Mouse (Mus musculus) limb, embryonic 13.5 days (tissue): ENCODE data around the gene Zfp423. TPM values are rescaled to one million over a fixed set of nuclear protein-coding genes. Genes with fewer than 3 reads are reported as not detected.

Experiments
- ATAC-seq: fragments of 200-750 bp; cut with Nextera tagmentation; 2 replicates; pipeline ENCODE4 v1.8.0; 2017; ENCODE audit warnings: low read depth, moderate number of reproducible peaks, moderate TSS enrichment; ENCODE audit not compliant: low FRiP score
- H3K27ac ChIP-seq: fragments of 300-500 bp; sonication (generic); 2 replicates; pipeline ENCODE4 v1.5.1; 2015; ENCODE audit warnings: inconsistent platforms, mild to moderate bottlenecking, moderate library complexity
- H3K27me3 ChIP-seq: fragments of 300-500 bp; sonication (generic); 2 replicates; pipeline ENCODE4 v1.6.1; 2015; ENCODE audit warnings: mild to moderate bottlenecking, inconsistent platforms
- H3K36me3 ChIP-seq: fragments of 300-500 bp; sonication (generic); 2 replicates; pipeline ENCODE4 v1.6.1; 2015; ENCODE audit warnings: inconsistent platforms, mild to moderate bottlenecking, moderate library complexity
- H3K4me1 ChIP-seq: fragments of 300-500 bp; sonication (generic); 2 replicates; pipeline ENCODE4 v1.6.1; 2015; ENCODE audit warnings: inconsistent platforms
- H3K4me2 ChIP-seq: fragments of 300-500 bp; sonication (generic); replicated peaks from 2 replicates; pipeline ENCODE4 v1.6.1; 2015; ENCODE audit warnings: inconsistent platforms, mild to moderate bottlenecking, moderate library complexity
- H3K4me3 ChIP-seq: fragments of 300-500 bp; sonication (generic); 2 replicates; pipeline ENCODE4 v1.5.1; 2015; ENCODE audit warnings: moderate library complexity, mild to moderate bottlenecking, inconsistent platforms
- H3K9ac ChIP-seq: fragments of 300-500 bp; sonication (generic); 2 replicates; pipeline ENCODE4 v1.6.1; 2015; ENCODE audit warnings: mild to moderate bottlenecking, inconsistent platforms
- H3K9me3 ChIP-seq: fragments of 300-500 bp; sonication (generic); 2 replicates; pipeline ENCODE4 v1.6.1; 2016; ENCODE audit warnings: inconsistent platforms
- WGBS: fragments of 180-500 bp; shearing (Covaris S2); methylation state at CpG from one replicate; pipeline ENCODE4 v1.1.7; 2015; 5-methylcytosine and 5-hydroxymethylcytosine counted together
- polyA plus RNA-seq: library from polyadenylated mRNA; unstranded; fragments of >200 nt; fragmentation: Nextera tagmentation; extraction: Ambion mirVana; gene quantifications from 2 replicates; pipeline ENCODE4 v1.2.1, GENCODE M21; 2015

Gene Zfp423
- polyA plus RNA-seq, 1 experiment from 2014 or later: 26.4 TPM

DNA sequence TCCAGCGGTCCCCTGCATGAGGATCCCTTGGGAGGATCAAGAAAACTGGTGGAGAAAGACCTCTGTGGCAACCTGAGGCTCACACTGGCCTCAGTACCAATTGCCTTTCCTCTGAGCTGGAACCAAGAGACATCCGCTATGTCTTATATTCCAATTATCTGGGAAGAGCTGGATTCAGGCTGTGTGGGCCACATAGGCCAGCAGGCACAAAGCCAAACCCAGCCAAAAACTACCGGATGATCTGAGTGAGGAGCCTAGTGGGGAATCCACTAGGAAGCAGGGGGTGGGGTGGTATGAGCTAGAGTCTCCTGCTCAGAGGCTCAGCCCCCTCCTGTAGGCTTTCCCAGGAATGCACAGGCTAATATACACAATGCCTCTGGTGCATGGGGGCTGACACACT is 273.4 kb downstream of the Zfp423 start:
- H3K27ac ChIP-seq: no peak overlapping the region
- no peaks in the 10 kb centered on the region for H3K27me3 ChIP-seq
- H3K36me3 ChIP-seq: peaks cover 54% of the 10 kb centered on the region
- no peak overlapping the region for H3K4me2 ChIP-seq
- no peak overlapping the region for H3K4me3 ChIP-seq
- H3K9me3 ChIP-seq: no peaks in the 10 kb centered on the region
- no peak overlapping the region for H3K9ac ChIP-seq
- WGBS: 78% methylated on average over 3 of the region's 3 CpGs
- peaks cover 28% of the 10 kb centered on the region for H3K4me1 ChIP-seq
- no peak for ATAC-seq

DNA sequence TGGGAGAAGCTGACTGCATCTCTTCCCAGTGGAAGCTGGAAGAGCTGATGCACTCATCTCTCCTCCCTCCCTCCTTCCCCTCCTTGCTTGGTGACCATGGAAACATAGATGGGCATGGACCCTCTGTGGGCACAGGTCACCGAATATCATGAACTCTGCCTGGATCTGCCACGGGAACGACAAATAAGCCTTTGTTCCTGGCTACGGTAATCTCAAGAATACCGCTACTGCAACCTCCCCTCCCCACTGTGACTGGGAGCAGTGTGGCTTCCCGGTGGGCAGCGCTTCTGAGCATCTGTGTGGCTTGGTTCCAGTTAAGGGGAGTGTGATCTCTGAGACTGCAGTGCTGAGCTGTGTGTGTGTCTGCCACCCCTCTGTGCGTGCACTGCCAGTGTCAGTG is 274.0 kb downstream of the Zfp423 start:
- no peak overlapping the region for H3K4me3 ChIP-seq
- no peak for ATAC-seq
- 77% methylated on average over 8 of the region's 8 CpGs for WGBS

DNA sequence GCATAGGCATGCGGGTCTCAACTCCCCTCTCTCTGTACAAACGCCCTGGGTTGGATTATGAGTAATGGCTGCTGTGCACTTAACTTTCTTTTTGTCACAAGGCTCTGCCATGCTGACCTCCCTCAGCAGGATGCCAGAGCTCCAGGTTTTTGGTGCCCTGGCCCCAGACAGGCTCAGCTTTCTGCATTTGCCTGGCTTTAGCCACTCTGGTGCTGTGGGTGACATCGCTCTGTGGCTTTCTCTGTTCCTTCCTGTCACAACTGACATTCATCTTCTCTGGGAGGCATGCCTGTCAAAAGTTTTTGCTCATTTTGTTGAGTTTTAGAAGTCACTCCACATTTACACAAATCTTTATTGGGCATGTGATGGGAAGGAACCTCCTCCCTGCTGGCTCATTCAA is 277.3 kb downstream of the Zfp423 start:
- Histone ChIP-seq H3K9ac (no peak overlapping the region), H3K27ac (no peak overlapping the region), H3K27me3 (no peaks in the 10 kb centered on the region), H3K36me3 (peaks cover 73% of the 10 kb centered on the region), H3K4me1 (peaks cover 16% of the 10 kb centered on the region), H3K4me3 (no peak overlapping the region), H3K4me2 (no peak overlapping the region), H3K9me3 (no peaks in the 10 kb centered on the region)
- WGBS: 90% methylated on average over 3 of the region's 3 CpGs
- no peak for ATAC-seq

More for the DNA sequence above, 274.0 kb downstream of the Zfp423 start:
- Histone ChIP-seq H3K9ac (no peak overlapping the region), H3K9me3 (no peaks in the 10 kb centered on the region), H3K27me3 (no peaks in the 10 kb centered on the region), H3K4me2 (no peak overlapping the region), H3K27ac (no peak overlapping the region), H3K4me1 (peaks cover 26% of the 10 kb centered on the region), H3K36me3 (peaks cover 60% of the 10 kb centered on the region)

DNA sequence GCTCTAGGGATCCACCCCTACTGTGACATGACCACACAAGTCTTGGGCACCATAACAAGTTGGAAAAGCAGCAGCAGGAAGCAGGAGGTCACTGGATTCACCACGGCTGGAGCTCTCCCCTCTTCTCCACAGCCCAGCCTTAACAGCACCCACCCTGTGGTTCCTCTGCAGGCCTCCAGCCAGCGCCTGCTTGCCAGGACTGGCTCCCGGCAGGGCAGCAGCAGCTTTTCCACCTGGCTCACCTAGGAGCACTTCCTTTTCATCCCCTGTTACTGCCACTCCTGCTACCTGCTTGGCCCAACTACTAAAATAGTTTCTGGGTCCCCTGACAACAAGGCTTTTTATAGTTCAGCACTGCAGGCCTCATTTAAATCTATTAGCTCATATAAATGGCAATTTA is 279.4 kb downstream of the Zfp423 start:
- H3K9me3 ChIP-seq: no peaks in the 10 kb centered on the region
- H3K4me3 ChIP-seq: no peak overlapping the region
- no peak overlapping the region for H3K4me2 ChIP-seq
- H3K27ac ChIP-seq: no peak overlapping the region
- ATAC-seq: no peak
- peaks cover 57% of the 10 kb centered on the region for H3K36me3 ChIP-seq
- WGBS: 41% methylated on average over 3 of the region's 3 CpGs
- peaks cover 16% of the 10 kb centered on the region for H3K4me1 ChIP-seq
- H3K27me3 ChIP-seq: no peaks in the 10 kb centered on the region
- no peak overlapping the region for H3K9ac ChIP-seq

DNA sequence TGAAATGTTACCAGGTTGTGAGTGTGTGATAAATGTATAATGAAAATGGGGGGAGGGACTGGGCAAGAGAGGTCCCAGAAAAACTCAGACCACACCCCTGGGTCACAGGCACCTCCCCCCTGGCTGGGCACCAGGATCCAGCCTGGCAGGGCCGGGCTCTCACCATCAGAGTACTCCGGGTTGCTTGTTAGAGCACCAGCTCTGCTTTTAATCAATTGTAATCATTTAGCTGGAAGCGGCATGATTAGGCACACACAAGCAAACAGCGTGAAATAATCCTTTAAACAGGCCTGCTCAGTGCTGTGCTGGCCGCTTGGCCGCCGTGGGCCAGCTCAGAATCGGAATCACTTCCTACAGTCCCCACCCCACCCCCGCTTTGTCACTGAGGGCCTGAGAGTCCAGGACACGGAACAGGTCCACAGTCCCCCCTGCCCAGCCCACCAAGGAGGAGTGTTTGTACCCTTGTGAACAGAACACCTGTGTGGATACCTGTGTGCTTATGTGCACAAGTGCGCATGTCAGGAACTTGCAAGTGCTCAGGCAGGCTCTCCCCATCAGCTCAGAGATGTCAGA is 279.9 kb downstream of the Zfp423 start:
- Histone ChIP-seq H3K9me3 (no peaks in the 10 kb centered on the region), H3K27ac (no peak overlapping the region), H3K9ac (no peak overlapping the region), H3K4me3 (no peak overlapping the region), H3K4me2 (no peak overlapping the region), H3K36me3 (peaks cover 52% of the 10 kb centered on the region), H3K27me3 (no peaks in the 10 kb centered on the region), H3K4me1 (peaks cover 16% of the 10 kb centered on the region)
- WGBS: 52% methylated on average over 11 of the region's 11 CpGs
- ATAC-seq: no peak

DNA sequence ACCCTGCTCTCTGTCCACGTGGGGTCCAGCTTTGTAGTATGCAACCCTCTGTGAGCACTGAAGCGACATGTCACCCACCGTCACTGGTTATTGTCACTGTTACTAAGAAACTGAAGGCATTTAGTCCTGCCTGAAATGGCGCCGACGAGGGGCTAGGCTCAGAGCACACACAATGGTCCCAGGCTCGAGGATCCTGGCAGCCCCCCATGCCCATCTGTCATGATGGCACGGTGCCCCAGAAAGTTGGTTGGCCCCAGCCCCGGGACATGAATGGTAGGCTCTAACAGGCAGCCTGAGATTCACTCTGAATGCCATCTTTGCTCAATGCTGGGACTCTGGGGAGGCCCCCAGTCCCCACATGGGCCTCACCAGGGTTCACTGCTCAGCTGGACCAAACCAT is 284.0 kb downstream of the Zfp423 start:
- no peaks in the 10 kb centered on the region for H3K27me3 ChIP-seq
- no peak overlapping the region for H3K4me2 ChIP-seq
- no peak overlapping the region for H3K9ac ChIP-seq
- no peak overlapping the region for H3K4me3 ChIP-seq
- no peak overlapping the region for H3K27ac ChIP-seq
- H3K36me3 ChIP-seq: peaks cover 28% of the 10 kb centered on the region
- 93% methylated on average over 9 of the region's 9 CpGs for WGBS
- ATAC-seq: no peak
- no peaks in the 10 kb centered on the region for H3K9me3 ChIP-seq
- H3K4me1 ChIP-seq: peaks cover 12% of the 10 kb centered on the region

DNA sequence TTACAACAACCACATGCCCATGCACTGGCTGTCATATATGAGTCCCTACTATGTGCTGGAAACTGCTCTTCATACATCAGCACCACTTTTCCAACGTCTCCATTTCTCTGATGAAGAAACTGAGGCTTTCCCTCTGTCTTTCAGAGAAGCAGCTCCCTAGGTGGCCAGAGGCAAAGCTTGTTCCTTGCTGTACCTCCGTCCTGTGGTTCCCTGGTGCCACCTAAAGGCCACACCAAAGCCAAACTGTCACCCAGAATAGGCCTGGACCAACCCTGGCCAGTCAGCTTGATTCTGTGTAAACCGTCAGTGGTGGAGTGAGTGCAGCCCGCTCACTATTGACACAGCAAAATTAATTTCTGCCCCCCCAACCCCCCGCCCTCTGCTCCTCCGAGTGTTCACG is 285.2 kb downstream of the Zfp423 start:
- Histone ChIP-seq H3K4me1 (no peaks in the 10 kb centered on the region), H3K27me3 (no peaks in the 10 kb centered on the region), H3K9ac (no peak overlapping the region), H3K9me3 (no peaks in the 10 kb centered on the region), H3K4me2 (no peak overlapping the region), H3K4me3 (no peak overlapping the region), H3K27ac (no peak overlapping the region), H3K36me3 (peaks cover 26% of the 10 kb centered on the region)
- 84% methylated on average over 7 of the region's 7 CpGs for whole genome bisulfite sequencing
- ATAC-seq: no peak

DNA sequence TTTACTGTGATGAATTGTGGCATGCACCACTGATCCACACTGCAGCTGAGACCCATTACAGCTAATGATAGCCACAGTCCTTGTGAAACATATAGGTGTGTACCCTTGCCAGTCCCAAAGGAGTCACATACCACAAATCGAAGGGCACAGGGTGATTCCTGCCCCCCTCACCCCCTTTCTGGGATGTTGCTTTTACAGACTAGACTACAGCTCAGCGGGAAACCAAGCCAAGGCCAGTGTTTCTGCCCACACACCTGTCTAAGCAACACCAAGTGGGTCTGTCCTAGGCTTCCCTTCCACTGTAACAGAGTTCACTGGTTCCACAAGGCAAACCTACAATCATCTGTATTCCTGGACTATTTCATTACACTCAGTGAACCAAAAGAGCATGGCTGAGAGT is 287.2 kb downstream of the Zfp423 start:
- Histone ChIP-seq H3K4me1 (peaks cover 10% of the 10 kb centered on the region), H3K4me3 (no peak overlapping the region), H3K9me3 (no peaks in the 10 kb centered on the region), H3K9ac (no peak overlapping the region), H3K36me3 (peaks cover 11% of the 10 kb centered on the region), H3K4me2 (no peak overlapping the region), H3K27me3 (no peaks in the 10 kb centered on the region), H3K27ac (no peak overlapping the region)
- 75% methylated on average over 2 of the region's 2 CpGs for WGBS
- ATAC-seq: no peak

DNA sequence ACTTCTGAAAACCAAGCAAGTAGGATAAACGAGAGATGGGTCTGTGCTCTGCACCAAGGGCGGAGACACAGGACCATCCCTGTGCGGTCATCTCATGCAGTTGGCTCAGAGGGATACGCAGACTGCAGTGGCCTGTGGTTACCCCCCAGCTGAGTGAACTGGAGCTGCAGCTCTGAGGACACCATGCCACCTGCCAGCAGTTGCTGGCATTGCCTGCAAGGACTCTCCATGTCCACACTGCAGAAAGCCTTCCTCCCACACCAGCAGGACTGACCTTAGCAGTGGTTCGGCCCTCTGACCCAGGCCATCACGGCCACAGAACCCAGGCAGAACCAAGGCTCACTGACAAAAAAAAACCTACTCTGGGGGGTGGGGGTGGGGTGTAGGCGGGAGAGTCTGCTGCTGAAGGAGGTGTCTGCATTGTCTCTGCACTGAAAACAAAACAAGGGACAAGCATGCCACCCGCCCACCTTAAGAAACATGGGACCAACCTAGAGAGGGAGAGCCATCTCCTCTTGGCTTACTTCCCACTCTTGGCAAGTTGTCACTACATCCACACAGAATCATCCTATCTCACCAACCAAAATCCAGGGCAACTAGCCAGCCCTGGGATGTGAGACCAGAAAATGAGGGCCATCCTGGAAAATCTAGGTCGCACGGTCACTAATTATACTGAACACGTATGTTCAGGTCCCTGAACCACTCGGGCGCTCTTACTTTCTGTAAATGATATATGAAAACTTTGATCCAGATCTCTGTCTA is 288.0 kb downstream of the Zfp423 start:
- H3K36me3 ChIP-seq: peaks cover 5% of the 10 kb centered on the region
- no peak overlapping the region for H3K4me2 ChIP-seq
- no peak overlapping the region for H3K27ac ChIP-seq
- H3K9me3 ChIP-seq: no peaks in the 10 kb centered on the region
- no peak for ATAC-seq
- 88% methylated on average over 13 of the region's 13 CpGs for WGBS
- H3K27me3 ChIP-seq: no peaks in the 10 kb centered on the region
- H3K4me1 ChIP-seq: peaks cover 10% of the 10 kb centered on the region
- no peak overlapping the region for H3K4me3 ChIP-seq
- H3K9ac ChIP-seq: no peak overlapping the region

DNA sequence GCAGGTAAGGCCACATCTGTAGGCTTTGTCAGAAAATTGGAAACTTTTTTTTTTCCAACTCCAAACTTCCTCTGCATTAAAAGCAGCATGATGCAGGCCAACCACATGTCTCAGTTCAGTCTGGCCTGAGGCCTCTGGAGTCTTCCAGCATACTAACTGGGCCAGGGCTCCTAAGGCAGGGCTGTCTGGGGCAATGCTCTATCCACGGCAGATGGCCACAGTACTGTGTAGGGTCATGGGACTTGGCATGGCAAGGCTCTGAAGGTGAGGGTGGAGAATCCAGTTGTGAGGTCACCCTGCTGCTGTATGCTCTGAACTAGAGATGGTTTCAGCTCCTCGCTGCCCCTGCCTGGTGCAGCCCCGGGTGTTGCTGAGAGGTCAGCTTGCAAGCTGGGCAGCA is 289.2 kb downstream of the Zfp423 start:
- 88% methylated on average over 3 of the region's 3 CpGs for WGBS
- Histone ChIP-seq H3K27ac (no peak overlapping the region), H3K9ac (no peak overlapping the region), H3K27me3 (no peaks in the 10 kb centered on the region), H3K4me1 (peaks cover 10% of the 10 kb centered on the region), H3K4me3 (no peak overlapping the region), H3K4me2 (no peak overlapping the region), H3K36me3 (peaks cover 12% of the 10 kb centered on the region), H3K9me3 (no peaks in the 10 kb centered on the region)
- no peak for ATAC-seq

DNA sequence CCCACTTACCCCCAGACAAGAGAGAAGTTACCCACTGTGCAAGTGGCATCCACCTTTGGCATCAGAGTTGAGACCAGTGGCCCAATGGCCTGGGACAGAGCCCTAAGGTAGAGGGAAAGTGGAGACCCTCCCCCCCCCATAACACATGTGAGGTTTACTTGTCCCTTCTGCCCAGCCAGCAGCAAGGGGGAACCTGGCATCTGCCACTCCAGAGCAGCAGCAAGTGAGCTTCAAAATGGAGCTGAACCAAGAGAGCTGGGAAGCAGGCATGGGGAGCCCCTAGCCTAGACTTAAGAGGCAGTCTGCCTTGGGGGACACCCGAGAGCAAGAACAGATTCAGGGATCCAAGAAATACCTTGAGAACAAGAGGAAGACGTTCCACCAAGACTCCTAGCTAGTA is 290.7 kb downstream of the Zfp423 start:
- Histone ChIP-seq H3K27me3 (no peaks in the 10 kb centered on the region), H3K4me3 (no peak overlapping the region), H3K27ac (no peak overlapping the region), H3K4me2 (no peak overlapping the region), H3K9ac (no peak overlapping the region), H3K36me3 (peaks cover 12% of the 10 kb centered on the region), H3K9me3 (no peaks in the 10 kb centered on the region), H3K4me1 (peaks cover 10% of the 10 kb centered on the region)
- 85% methylated on average over 2 of the region's 2 CpGs for WGBS
- no peak for ATAC-seq

DNA sequence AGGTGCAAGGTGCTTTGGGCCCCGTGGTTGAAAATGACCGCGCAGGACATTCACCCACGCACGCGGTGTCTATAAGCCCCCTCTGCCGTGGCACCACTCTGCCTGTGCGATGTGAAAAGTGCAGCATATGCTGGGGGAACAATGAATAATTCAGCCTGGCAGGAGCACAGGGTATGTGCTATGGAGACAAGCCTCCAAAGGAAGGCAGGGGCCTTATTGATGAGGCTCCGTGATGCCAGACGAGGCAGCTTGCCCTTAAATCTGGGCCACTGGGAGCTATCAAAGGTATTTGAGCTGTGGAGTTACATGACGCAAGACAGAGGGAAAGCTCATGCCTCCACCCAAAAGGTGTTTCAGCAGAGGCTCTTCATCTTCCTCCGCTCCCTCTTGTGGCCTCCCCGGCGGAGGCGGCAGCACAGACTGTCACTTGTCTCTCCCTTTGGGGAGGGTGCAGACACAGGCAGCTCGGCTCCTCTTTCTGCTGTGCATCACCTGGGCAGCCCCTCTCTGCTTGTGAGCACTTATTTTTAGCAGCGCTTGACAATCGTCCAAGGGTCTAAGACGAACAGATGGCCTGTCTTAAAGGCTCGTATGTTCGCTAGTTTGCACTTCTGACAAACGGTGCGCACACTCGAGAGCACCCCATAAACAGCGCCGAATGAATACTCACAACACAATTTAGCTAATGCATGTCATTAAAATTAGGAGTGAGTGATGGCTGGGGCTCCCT is 291.3 kb downstream of the Zfp423 start:
- no peak overlapping the region for H3K4me3 ChIP-seq
- H3K36me3 ChIP-seq: peaks cover 12% of the 10 kb centered on the region
- no peak overlapping the region for H3K9ac ChIP-seq
- H3K9me3 ChIP-seq: no peaks in the 10 kb centered on the region
- ATAC-seq: no peak
- peaks cover under 1% of the 10 kb centered on the region; the same call in 1 of the 2 replicates for H3K27me3 ChIP-seq
- H3K4me1 ChIP-seq: peaks cover 17% of the 10 kb centered on the region
- no peak overlapping the region for H3K4me2 ChIP-seq
- no peak overlapping the region for H3K27ac ChIP-seq
- 60% methylated on average over 26 of the region's 26 CpGs for WGBS
